Mouse (Mus musculus) embryonic fibroblast, embryonic 13.5 days (primary cell): ENCODE data around the gene Cnih3. TPM values are rescaled to one million over a fixed set of nuclear protein-coding genes. Genes with fewer than 3 reads are reported as not detected.

Source experiments
- H3K27ac ChIP-seq: 2 replicates; pipeline ENCODE4 v1.5.1; 2012; ENCODE audit warnings: low read length, control low read depth, inconsistent platforms; ENCODE audit not compliant: insufficient read depth
- H3K4me1 ChIP-seq: 2 replicates; pipeline ENCODE4 v1.6.1; 2011; ENCODE audit warnings: low read length; ENCODE audit not compliant: control insufficient read depth, insufficient read depth
- H3K4me3 ChIP-seq: 2 replicates; pipeline ENCODE4 v1.5.1; 2011; ENCODE audit warnings: mild to moderate bottlenecking, control low read depth, low read length; ENCODE audit not compliant: insufficient read depth
- CTCF ChIP-seq: IDR thresholded peaks from 2 replicates; pipeline ENCODE4 v1.5.1; 2011; ENCODE audit warnings: mild to moderate bottlenecking, control low read depth, low read length, moderate library complexity, borderline replicate concordance; ENCODE audit not compliant: insufficient read depth
- POLR2A ChIP-seq: IDR thresholded peaks from 2 replicates; pipeline ENCODE4 v1.6.1; 2011; ENCODE audit warnings: low read depth, mild to moderate bottlenecking, control low read depth, low read length, moderate library complexity
- polyA plus RNA-seq: library from polyadenylated mRNA; stranded (reverse); fragments of >200 nt; gene quantifications from 2 replicates; pipeline ENCODE4 v1.2.4, GENCODE M21; 2011; ENCODE audit warnings: low read depth; ENCODE audit not compliant: missing spikeins, insufficient read length

The Cnih3 gene
- polyA plus RNA-seq, 1 experiment: not detected

- TF ChIP-seq CTCF (no peak), POLR2A (no peak)
- Histone ChIP-seq H3K4me1 (no peaks in the 10 kb centered on the region), H3K27ac (no peak overlapping the region), H3K4me3 (no peak overlapping the region)
Measured at GRCm38 (mm10) chr1:181339106-181339505, 13.3 kb upstream of the Cnih3 start.

GRCm38 (mm10) chr1:181345547-181345946 lies 6.9 kb upstream of the Cnih3 start:
- Histone ChIP-seq H3K4me1 (peaks cover 8% of the 10 kb centered on the region; the same call in 1 of the 2 replicates), H3K4me3 (no peak overlapping the region), H3K27ac (no peak overlapping the region)
- no peak for TF ChIP-seq CTCF
- no peak for TF ChIP-seq POLR2A

- no peak overlapping the region for H3K27ac ChIP-seq
- peaks cover 7% of the 10 kb centered on the region; the same call in 1 of the 2 replicates for H3K4me1 ChIP-seq
- TF ChIP-seq POLR2A (no peak), CTCF (no peak)
- H3K4me3 ChIP-seq: peak overlapping the region; percentile 37
Measured at GRCm38 (mm10) chr1:181352043-181352366, 423 bp upstream of the Cnih3 start.

GRCm38 (mm10) chr1:181353200-181354097 lies 1.0 kb downstream of the Cnih3 start:
- H3K27ac ChIP-seq: no peak overlapping the region
- TF ChIP-seq POLR2A (no peak), CTCF (no peak)
- H3K4me3 ChIP-seq: peak overlapping the region; percentile 37
- H3K4me1 ChIP-seq: no peaks in the 10 kb centered on the region

- no peak overlapping the region for H3K27ac ChIP-seq
- no peaks in the 10 kb centered on the region for H3K4me1 ChIP-seq
- no peak for TF ChIP-seq POLR2A
- no peak for TF ChIP-seq CTCF
- no peak overlapping the region for H3K4me3 ChIP-seq
Measured at GRCm38 (mm10) chr1:181355683-181356082, 3.3 kb downstream of the Cnih3 start.

GRCm38 (mm10) chr1:181357870-181358269 lies 5.4 kb downstream of the Cnih3 start:
- TF ChIP-seq CTCF (no peak), POLR2A (no peak)
- H3K4me1 ChIP-seq: no peaks in the 10 kb centered on the region
- no peak overlapping the region for H3K4me3 ChIP-seq
- H3K27ac ChIP-seq: no peak overlapping the region

- no peak for TF ChIP-seq CTCF
- no peak for TF ChIP-seq POLR2A
- no peaks in the 10 kb centered on the region for H3K4me1 ChIP-seq
- no peak overlapping the region for H3K4me3 ChIP-seq
- no peak overlapping the region for H3K27ac ChIP-seq
Measured at GRCm38 (mm10) chr1:181358526-181358925, 6.1 kb downstream of the Cnih3 start.

- H3K4me1 ChIP-seq: no peaks in the 10 kb centered on the region
- H3K27ac ChIP-seq: no peak overlapping the region
- no peak overlapping the region for H3K4me3 ChIP-seq
- no peak for TF ChIP-seq CTCF
- no peak for TF ChIP-seq POLR2A
Measured at GRCm38 (mm10) chr1:181360732-181361131, 8.3 kb downstream of the Cnih3 start.

- H3K27ac ChIP-seq: no peak overlapping the region
- TF ChIP-seq CTCF: no peak
- TF ChIP-seq POLR2A: no peak
- H3K4me1 ChIP-seq: no peaks in the 10 kb centered on the region
- no peak overlapping the region for H3K4me3 ChIP-seq
Measured at GRCm38 (mm10) chr1:181364025-181364424, 11.6 kb downstream of the Cnih3 start.

GRCm38 (mm10) chr1:181365376-181365775 lies 12.9 kb downstream of the Cnih3 start:
- no peaks in the 10 kb centered on the region for H3K4me1 ChIP-seq
- TF ChIP-seq CTCF (no peak), POLR2A (no peak)
- H3K27ac ChIP-seq: no peak overlapping the region
- H3K4me3 ChIP-seq: no peak overlapping the region
